Mouse (Mus musculus): Measurements from ENCODE around the gene Lrrc29.

Lrrc29 gene

DNA sequence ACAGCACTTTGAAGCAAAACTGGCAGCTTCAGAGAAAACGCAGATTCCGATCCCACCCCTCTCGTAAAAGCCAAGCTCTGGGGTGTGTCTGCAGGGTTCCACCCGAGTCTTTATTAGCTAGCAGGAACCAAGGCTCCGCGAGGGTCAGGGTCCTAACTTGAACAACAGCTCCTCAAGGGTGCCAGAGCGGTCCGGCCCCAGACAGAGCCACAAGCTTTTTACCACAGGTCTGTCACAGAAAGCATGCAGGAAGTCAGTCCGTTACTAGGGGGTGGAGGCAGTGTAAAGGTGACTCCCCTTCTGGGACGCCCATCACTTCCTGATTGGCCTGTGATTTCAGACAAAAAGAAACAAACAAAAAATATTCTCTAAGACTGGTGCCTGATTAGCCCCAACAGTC, 61.0 kb downstream of the Lrrc29 start:
- no peak for DNase-seq (ENCODE audit: low spot score)

DNA sequence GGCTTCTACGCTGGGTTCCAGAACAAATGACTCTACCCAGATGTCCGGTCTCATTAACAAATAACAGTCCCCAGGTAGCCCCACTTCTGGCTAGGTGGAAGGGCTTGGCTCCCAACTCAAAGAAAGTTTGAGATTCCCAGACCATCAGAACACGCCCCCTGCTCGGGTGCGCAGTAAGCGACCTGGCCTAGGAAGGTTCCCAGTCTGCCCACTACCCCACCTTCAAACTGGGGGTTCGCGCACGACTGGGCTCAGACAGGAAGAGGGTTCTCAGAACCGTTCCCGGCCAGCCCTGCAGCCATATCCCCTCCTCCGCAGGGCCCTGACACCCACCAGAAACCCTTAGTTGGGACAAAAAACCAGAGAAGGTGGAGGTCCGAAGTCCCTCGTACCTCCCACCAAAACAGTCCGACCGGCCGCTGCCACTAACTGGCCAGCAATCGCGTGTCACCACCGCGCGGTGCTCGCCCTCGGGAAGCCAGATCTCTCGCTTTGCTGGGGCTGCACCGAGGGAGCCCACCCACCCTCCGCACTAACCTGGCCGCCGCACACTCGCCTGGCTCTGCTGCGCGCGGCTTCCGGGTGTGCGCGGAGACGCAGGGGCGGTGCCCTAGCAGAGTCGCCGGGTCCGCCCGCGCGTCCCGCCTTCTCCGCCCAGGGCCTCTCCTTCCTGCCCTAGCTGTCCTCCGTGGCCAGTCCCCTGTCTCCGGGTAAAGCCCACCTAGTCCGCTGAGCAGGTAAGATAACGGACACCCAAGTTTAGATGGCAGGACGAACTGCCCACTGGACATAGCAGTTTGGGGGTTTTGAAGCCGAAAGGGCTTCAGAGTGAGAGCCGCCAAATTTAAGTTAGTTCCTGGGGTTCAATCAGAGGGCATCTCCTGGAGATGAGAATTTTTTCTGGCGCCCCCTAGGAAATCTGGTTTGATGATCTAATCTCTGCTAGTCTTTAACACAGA, 61.8 kb downstream of the Lrrc29 start, which contains the start of the genes Tradd and Fbxl8:
Gene Tradd (minus strand): TSS at position 586 of the 959 bp plus-strand sequence.
Gene Fbxl8 (plus strand): TSS at position 625 of the 959 bp plus-strand sequence.
- DNase-seq (ENCODE audit: low spot score): peak; percentile 66

DNA sequence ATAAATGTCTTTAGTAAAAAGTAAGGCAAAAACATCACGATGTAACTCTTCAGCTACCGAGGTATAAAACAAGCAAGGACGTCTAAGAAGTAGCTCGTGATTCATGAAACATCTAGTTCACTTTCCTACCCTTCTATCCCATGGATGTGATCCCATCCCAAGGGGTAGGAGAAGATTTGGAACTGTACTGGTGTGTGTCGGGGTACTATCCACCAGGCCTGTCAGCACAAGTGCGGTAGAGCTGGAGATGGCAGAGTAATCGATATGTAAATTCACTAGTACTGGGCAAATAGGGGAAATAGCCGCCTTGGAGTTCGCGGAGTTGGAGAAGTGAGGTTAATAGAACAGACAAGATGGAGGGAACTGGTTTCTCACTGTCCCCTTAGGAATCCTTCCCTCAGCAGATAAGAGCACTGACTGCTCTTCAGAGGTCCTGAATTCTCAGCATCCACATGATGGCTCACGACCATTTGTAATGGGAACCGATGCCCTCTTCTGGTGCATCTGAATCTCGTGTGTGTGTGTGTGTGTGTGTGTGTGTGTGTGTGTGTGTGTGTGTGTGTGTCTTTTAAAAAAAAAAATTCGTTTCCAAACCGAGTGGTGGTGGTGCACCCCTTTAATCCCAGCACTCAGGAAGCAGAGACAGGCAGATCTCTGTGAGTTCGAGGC, 62.7 kb downstream of the Lrrc29 start:
- no peak for DNase-seq (ENCODE audit: low spot score)
